Mouse (Mus musculus): Measurements from ENCODE around the gene Hist1h2bq.
"Not testable (repeated sequence)": the region's sequence is repeated elsewhere in the genome, so short reads cannot be mapped to it uniquely, and the experiment has no call there.

GRCm38 (mm10) chr13:21803058-21803457 lies 6.9 kb downstream of the Hist1h2bq start:
- TF ChIP-seq E2F4 (IDR thresholded peaks at IDR 0.05; ENCODE audit: insufficient read depth); MAX (IDR thresholded peaks at IDR 0.05; ENCODE audit: low read depth); MYOG (IDR thresholded peaks at IDR 0.05; ENCODE audit: control insufficient read depth in 1 of 3, insufficient read depth in 1 of 3, insufficient read length in 2 of 3, low read depth in 2 of 3); POLR2A (IDR thresholded peaks at IDR 0.05; ENCODE audit: insufficient read length, low read depth): not testable (repeated sequence)
